Mouse (Mus musculus): ENCODE data around the gene Mustn1.

- TF ChIP-seq EP300 (IDR thresholded peaks at IDR 0.05; ENCODE audit: insufficient read depth, low read depth, low read length) = no peak
- TF ChIP-seq POLR2A (IDR thresholded peaks at IDR 0.05; ENCODE audit: insufficient read depth, low read length) = no peak
Observed at GRCm38 (mm10) chr14:30862368-30862767, 16.6 kb upstream of the Mustn1 start.
